Mouse (Mus musculus) cerebellum, adult 9-11 months (tissue): ENCODE data around the gene Cort.

ENCODE experiments used
- DNase-seq: peaks from one replicate; pipeline ENCODE4 v3.0.0; 2022

Gene Cort

DNA sequence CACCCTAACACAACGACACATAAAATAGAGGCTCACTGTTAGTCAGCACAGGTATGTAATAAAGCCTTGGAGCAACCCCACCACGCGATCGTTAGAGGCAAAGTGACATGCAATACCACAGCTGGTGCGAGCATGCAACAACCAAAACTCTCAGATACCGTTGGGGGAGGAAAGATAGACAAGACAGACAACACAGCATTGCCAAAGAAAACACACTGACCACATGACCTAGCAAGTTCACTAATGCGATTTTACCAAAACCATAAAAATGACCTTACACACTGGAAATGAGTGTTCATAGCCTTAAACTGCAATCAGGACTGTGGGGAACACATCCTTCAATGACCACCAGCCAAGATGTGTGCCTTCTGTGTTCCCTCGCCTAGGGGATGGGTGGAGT is 35.2 kb downstream of the Cort start:
- no peak for DNase-seq

DNA sequence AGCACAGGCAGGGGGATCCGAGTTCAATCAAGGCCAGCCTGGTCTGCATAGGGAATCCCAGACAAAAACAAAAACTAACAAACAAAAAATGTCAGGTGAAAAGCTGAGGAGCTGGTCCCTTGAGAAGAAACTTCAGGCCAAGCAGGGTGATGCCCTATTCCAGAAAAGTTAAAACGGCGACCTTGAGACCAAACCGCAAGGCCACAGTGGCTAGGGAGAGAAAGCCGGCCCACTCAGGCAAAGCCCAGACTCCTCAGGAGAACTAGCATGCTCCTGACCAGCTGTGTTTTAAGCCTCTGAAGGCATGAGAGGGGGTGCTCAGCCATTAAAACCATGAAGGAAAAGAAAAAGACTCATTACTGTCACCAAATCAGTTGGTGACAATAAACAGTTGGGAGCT is 41.2 kb downstream of the Cort start:
- DNase-seq: no peak

DNA sequence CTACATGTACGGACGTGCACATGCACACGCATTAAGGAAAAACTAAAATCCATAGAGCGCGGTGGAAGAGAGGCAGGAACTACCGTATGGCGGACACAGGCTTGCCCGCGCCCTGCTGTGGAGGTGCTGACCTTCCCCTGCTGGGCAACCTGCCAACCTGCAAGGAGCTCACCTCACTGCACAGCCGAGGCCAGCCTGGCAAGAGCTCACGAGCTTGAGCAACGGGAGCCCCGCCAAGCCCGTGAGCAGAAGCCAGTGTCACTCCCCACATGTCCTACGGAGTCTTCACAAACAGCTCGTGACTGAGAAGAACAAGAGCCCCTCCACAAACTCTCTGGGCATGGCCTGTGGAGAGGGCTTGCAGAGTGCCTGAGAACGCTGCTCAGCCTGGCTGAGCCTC is 45.0 kb downstream of the Cort start:
- peak; percentile 90 for DNase-seq

GRCm38 (mm10) chr4:149080111-149080510 is 46.5 kb downstream of the Cort start:
- DNase-seq: no peak

GRCm38 (mm10) chr4:149079629-149080028 is 46.9 kb downstream of the Cort start:
- no peak for DNase-seq

GRCm38 (mm10) chr4:149078261-149078660 is 48.3 kb downstream of the Cort start:
- no peak for DNase-seq

DNA sequence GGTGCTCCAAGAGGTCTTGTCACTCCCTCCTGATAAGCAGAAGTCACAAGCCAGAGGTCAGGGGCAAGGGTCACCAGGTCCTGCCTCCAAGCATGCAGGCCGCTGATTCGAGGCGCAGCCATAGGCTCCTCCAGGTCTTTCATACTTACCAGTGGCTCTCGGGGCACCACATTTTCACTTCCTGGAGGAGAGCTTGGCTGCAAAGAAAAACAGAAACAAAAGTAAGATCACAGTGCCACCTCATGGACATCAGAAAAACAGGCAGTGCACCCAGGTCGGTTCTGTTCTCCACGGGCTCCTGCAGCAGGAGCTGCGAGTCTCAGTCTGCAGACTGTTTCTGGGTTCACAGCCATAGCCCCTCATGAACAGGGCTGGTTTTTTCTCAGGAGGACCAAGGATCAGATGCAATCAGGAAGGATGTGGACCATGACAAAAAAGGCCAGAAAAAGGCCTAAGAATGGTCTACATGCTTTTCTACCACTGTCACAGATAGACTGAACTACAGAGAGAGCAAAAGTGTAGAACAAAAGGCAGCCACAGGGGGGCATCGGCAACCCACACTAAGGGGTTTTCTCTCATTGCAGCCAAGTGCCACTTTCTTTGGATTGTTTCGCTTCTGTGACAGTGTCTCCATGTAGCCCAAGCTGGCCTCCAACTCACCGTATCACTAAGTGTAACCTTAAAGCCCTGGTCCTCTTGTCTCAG is 50.5 kb downstream of the Cort start:
- DNase-seq: peak; percentile 59

- DNase-seq: no peak
These were observed 51.5 kb downstream of the Cort start for GRCm38 (mm10) chr4:149075073-149075472.
